Mouse (Mus musculus) adrenal gland, postnatal 14 days (tissue): Measurements from ENCODE around the gene Zfand2a. TPM values are rescaled to one million over a fixed set of nuclear protein-coding genes. Genes with fewer than 3 reads are reported as not detected.
A peak's percentile ranks its signal among the peaks of the same experiment; 100 is the strongest.

Source experiments
- DNase-seq: peaks from one replicate; pipeline ENCODE4 v3.0.0; 2021; ENCODE audit warnings: mixed read lengths
- total RNA-seq: library from RNA; stranded (reverse); gene quantifications from 2 replicates; pipeline ENCODE4 v1.2.3, GENCODE M21; 2021

The Zfand2a gene
- total RNA-seq, 1 experiment from 2014 or later = 23.2 TPM

GRCm38 (mm10) chr5:139466801-139467200 is 17.5 kb downstream of the Zfand2a start:
- DNase-seq = no peak

GRCm38 (mm10) chr5:139466373-139466772 is 18.0 kb downstream of the Zfand2a start:
- no peak for DNase-seq

- DNase-seq = peak; percentile 66
Observed at GRCm38 (mm10) chr5:139464874-139465273, 19.5 kb downstream of the Zfand2a start.

- peak; percentile 99 for DNase-seq
Observed at GRCm38 (mm10) chr5:139460384-139461067, 23.8 kb downstream of the Zfand2a start, which contains the start of gene 3110082I17Rik. Gene 3110082I17Rik, minus strand, starts transcription at chr5:139460527.

- no peak for DNase-seq
Observed at GRCm38 (mm10) chr5:139459938-139460337, 24.4 kb downstream of the Zfand2a start.

DNA sequence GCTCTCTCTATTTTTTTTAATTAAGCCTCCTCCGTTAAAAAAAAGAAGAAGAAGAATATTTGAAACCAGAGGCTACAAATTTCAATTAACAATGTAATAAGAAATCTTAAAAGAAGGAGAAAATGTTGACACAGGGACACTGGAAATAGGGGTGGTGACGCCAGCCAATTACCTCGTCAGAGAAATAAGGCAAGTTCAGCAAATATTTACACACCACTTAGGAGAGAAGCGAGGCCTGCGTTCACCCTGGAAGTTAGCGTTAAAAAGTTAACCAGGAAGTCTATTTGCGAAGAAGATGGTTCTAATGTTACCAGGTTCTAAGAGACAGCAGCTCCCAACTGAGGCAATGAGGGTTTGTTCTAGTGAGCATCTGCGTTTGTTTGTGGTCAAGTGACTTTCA is 27.1 kb downstream of the Zfand2a start:
- DNase-seq = no peak

DNA sequence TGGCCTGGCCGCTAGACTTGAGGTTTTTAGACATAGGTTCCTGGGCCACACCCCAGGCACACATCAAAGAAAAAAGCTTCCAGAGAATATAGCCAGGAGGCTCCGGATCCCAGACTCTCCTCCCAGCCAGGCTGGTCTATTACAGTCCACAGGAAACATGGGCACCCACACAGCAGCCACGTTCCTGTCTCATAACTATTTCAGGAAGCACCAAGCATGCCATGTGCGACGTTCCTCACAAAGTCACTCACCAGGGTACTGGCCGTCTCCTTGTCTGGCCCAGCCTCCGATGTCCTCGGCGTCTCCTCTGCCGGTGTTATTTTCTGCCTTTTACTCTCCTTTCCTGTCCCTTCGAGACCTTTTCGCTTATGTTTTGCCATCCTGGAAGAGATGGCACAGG is 29.2 kb downstream of the Zfand2a start:
- no peak for DNase-seq

GRCm38 (mm10) chr5:139453031-139453430 is 31.3 kb downstream of the Zfand2a start:
- DNase-seq = no peak

DNA sequence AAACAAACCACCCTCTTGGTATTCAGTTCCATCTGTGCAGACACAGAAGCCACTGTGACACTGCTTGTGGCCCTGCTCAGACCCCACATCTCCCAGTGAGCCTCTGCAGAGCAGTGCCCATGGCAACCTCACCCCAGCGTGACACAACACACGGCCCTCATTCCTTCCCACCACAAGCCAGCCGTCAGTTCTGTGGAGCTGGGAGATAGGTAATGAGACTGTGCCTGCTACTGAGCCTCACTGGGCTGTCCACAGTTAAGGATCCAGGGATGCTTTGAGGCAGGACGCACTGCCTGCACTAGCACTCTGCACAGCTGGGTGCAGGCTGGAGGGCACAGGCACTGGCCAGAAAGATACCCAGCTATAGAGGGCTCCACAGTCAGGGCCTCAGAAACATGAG is 34.4 kb downstream of the Zfand2a start:
- DNase-seq = no peak

- peak; percentile 69 for DNase-seq
Observed at GRCm38 (mm10) chr5:139449161-139449791, 35.1 kb downstream of the Zfand2a start.

DNA sequence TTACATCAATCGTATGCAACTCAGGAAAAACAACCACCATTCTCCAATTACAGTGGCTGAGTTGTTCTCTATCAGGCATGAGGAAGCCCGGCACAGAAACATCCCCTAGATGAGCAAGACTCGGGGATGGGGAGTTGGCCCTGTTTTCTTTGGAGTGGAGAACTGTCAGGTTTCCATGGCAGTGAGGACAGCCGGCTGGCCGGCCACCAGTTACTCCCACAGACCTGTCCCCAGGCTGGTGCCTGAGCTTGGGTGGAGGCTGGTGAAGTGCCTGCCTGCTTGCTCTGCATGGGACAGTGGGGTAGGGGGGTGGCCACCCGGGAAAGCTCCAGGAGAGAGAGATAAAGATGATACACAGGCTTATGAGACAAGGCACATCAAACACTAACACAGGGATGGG is 36.3 kb downstream of the Zfand2a start:
- no peak for DNase-seq

GRCm38 (mm10) chr5:139445258-139445657 is 39.1 kb downstream of the Zfand2a start:
- peak; percentile 60 for DNase-seq

- DNase-seq = no peak
Observed at GRCm38 (mm10) chr5:139442962-139443361, 41.4 kb downstream of the Zfand2a start.

DNA sequence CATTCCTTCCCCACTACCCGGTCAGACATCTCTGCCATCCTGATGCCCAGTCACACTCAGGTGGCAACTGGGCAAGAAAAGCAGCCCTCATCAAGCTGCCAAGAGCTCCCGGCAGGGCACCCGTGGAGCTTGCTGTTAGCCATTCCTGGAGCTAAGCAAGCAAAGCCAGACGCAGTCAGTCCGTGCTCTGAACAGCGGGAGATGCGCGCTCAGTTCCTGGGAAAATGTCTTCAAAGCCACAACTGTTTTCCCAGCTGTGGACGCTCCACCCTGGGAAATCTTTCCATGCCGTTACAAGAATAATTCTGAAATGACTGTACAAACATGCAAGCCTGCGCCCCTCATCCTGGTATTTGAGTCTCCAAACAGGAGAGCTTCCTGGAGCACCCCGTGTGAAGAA is 41.9 kb downstream of the Zfand2a start:
- DNase-seq = no peak

GRCm38 (mm10) chr5:139441726-139442018 is 42.7 kb downstream of the Zfand2a start:
- no peak for DNase-seq

- no peak for DNase-seq
Observed at GRCm38 (mm10) chr5:139440926-139441725, 43.2 kb downstream of the Zfand2a start.

GRCm38 (mm10) chr5:139440451-139440850 is 43.9 kb downstream of the Zfand2a start:
- no peak for DNase-seq

- no peak for DNase-seq
Observed at GRCm38 (mm10) chr5:139438440-139438839, 45.9 kb downstream of the Zfand2a start.

- no peak for DNase-seq
Observed at GRCm38 (mm10) chr5:139437769-139438168, 46.6 kb downstream of the Zfand2a start.

DNA sequence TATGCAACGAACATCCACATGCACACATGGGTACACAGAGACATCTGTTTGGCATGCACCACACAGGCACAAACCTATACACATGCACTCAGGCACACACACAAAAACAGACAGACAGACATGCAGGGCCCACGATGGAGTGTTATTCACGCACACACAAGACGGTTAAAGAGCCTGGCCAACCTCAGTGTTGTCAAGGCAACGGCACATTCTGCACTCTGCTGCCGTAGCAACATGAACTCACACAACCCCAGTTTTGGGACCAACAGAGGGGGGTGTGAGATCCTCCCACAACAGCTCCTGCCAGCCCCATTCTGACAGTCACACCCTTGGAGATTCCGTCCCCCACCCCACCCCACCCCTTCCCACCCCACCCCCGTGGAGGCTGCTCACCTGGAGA is 49.4 kb downstream of the Zfand2a start:
- peak; percentile 36 for DNase-seq

- no peak for DNase-seq
Observed at GRCm38 (mm10) chr5:139433842-139434568, 50.3 kb downstream of the Zfand2a start.

GRCm38 (mm10) chr5:139432747-139433508 is 51.4 kb downstream of the Zfand2a start:
- no peak for DNase-seq
